Mouse (Mus musculus): ENCODE measurements at regions not wholly inside any gene's neighbourhood (a gene's known extent, or its start where the extent isn't known, plus 50 kb on each side); places are given as distances from the start of the nearest gene placed in this dataset.

DNA sequence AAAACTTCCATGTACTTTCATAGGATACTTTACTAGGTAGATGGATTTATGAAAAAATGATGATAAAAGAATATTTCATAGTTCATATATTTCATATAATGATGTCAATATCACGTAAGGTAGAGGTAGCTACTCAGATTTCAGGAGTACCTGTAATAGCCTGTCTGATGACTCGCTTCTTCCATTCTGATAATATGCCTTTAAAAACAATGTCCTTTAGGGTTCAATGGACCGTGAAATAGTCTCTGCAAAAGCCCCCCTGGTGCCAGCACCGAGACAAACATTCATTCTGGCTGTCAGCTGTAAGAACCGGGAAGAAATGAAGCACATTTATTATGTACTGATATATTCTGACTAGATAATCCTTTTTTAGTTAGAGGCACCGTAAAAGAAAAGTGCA is 449.7 kb downstream of the Plod2 start:
- Histone ChIP-seq H3K4me3 (no peak overlapping the region), H3K4me1 (replicated peaks) (no peaks in the 10 kb centered on the region), H3K27ac (no peak overlapping the region), H3K4me2 (no peak overlapping the region), H3K9me3 (replicated peaks) (no peaks in the 10 kb centered on the region), H3K36me3 (no peaks in the 10 kb centered on the region), H3K9ac (no peak overlapping the region), H3K27me3 (no peaks in the 10 kb centered on the region)
- WGBS = 59% methylated on average over 6 of the region's 6 CpGs
- no peak for ATAC-seq (replicated peaks; ENCODE audit: insufficient number of reproducible peaks, insufficient read depth, low FRiP score, low read depth)

DNA sequence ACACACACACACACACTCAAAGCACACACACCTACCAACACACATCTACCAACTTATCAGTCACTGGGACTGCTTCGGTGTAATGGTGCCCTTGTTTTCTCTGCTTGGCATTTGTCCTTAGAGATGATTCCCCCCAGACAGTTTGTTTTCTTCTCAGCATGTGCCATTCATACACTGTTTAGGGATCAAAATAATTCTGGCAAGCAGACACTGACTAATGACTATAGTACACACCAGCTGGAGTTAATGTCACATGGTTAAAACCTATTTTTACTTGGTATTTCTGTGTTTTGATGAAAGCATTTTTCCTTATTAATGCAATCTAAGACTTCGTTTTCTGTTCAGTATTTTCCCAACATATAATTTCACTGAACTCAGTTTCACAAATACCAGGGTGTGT is 454.1 kb downstream of the Plod2 start:
- no peak overlapping the region for H3K9ac ChIP-seq
- no peaks in the 10 kb centered on the region for H3K36me3 ChIP-seq
- H3K27me3 ChIP-seq = no peaks in the 10 kb centered on the region
- no peaks in the 10 kb centered on the region for H3K4me1 ChIP-seq (replicated peaks)
- ATAC-seq (replicated peaks; ENCODE audit: insufficient number of reproducible peaks, insufficient read depth, low FRiP score, low read depth) = no peak
- H3K9me3 ChIP-seq (replicated peaks) = no peaks in the 10 kb centered on the region
- H3K27ac ChIP-seq = no peak overlapping the region
- no peak overlapping the region for H3K4me3 ChIP-seq
- 66% methylated on average over 2 of the region's 2 CpGs for WGBS
- no peak overlapping the region for H3K4me2 ChIP-seq

DNA sequence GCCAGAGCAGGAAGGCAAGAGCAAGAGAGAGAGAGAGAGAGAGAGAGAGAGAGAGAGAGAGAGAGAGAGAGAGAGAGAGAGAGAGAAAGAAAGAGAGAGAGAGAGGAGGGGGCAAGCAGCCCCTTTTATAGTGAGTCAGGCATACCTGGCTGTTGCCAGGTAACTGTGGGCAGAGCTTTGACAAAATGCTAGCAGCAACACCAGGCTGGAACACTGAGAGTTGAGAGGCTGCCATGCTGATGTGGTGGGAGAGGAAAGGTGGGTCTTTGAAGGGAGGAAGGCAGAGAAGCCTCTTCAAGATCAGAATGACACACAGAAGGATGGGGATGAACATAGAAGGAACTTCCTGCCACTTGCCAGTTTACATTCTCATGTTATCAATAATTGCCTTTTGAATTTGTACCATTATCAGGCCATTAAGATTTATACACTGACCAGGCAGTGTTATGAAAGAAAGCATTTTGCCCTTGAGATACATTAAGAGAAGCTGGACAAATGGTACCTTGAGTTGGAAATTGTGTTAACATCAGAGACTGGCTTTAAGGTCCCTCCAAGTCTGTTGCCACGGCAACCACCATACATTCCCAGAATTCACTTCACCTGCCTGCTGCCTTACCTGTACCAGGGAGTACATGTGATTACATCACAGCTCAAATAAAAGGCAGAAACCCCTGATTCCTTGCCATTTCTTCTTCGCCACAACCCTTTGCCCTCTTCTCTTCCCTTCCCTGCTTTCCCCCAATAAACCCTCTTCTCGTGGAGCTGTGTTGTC is 463.3 kb downstream of the Plod2 start:
- 68% methylated on average over 3 of the region's 3 CpGs for WGBS
- H3K4me1 ChIP-seq (replicated peaks) = no peaks in the 10 kb centered on the region
- no peak overlapping the region for H3K4me2 ChIP-seq
- H3K36me3 ChIP-seq = no peaks in the 10 kb centered on the region
- no peak overlapping the region for H3K4me3 ChIP-seq
- no peak overlapping the region for H3K27ac ChIP-seq
- no peak for ATAC-seq (replicated peaks; ENCODE audit: insufficient number of reproducible peaks, insufficient read depth, low FRiP score, low read depth)
- no peak overlapping the region for H3K9ac ChIP-seq
- H3K27me3 ChIP-seq = no peaks in the 10 kb centered on the region
- H3K9me3 ChIP-seq (replicated peaks) = no peaks in the 10 kb centered on the region

- 55% methylated on average over 4 of the region's 4 CpGs for WGBS
- H3K4me3 ChIP-seq = no peak overlapping the region
- H3K36me3 ChIP-seq = no peaks in the 10 kb centered on the region
- no peak overlapping the region for H3K27ac ChIP-seq
- no peaks in the 10 kb centered on the region for H3K4me1 ChIP-seq (replicated peaks)
- no peaks in the 10 kb centered on the region for H3K9me3 ChIP-seq (replicated peaks)
- H3K4me2 ChIP-seq = no peak overlapping the region
- H3K9ac ChIP-seq = no peak overlapping the region
- ATAC-seq (replicated peaks; ENCODE audit: insufficient number of reproducible peaks, insufficient read depth, low FRiP score, low read depth) = no peak
- no peaks in the 10 kb centered on the region for H3K27me3 ChIP-seq
These were observed 466.7 kb downstream of the Plod2 start for GRCm38 (mm10) chr9:93008511-93009302.

GRCm38 (mm10) chr9:93044298-93044912 is 502.4 kb downstream of the Plod2 start:
- Histone ChIP-seq H3K36me3 (no peaks in the 10 kb centered on the region), H3K4me1 (replicated peaks) (no peaks in the 10 kb centered on the region), H3K4me2 (no peak overlapping the region), H3K9ac (no peak overlapping the region), H3K27me3 (no peaks in the 10 kb centered on the region), H3K27ac (no peak overlapping the region), H3K9me3 (replicated peaks) (no peaks in the 10 kb centered on the region), H3K4me3 (no peak overlapping the region)
- 77% methylated on average over 10 of the region's 10 CpGs for WGBS
- ATAC-seq (replicated peaks; ENCODE audit: insufficient number of reproducible peaks, insufficient read depth, low FRiP score, low read depth) = no peak

- Histone ChIP-seq H3K9me3 (replicated peaks) (no peaks in the 10 kb centered on the region), H3K27ac (no peak overlapping the region), H3K27me3 (no peaks in the 10 kb centered on the region), H3K9ac (no peak overlapping the region), H3K4me3 (no peak overlapping the region), H3K4me1 (replicated peaks) (no peaks in the 10 kb centered on the region), H3K36me3 (no peaks in the 10 kb centered on the region), H3K4me2 (no peak overlapping the region)
- WGBS = 56% methylated on average over 3 of the region's 3 CpGs
- ATAC-seq (replicated peaks; ENCODE audit: insufficient number of reproducible peaks, insufficient read depth, low FRiP score, low read depth) = no peak
These were observed 530.1 kb downstream of the Plod2 start for GRCm38 (mm10) chr9:93072140-93072539.

DNA sequence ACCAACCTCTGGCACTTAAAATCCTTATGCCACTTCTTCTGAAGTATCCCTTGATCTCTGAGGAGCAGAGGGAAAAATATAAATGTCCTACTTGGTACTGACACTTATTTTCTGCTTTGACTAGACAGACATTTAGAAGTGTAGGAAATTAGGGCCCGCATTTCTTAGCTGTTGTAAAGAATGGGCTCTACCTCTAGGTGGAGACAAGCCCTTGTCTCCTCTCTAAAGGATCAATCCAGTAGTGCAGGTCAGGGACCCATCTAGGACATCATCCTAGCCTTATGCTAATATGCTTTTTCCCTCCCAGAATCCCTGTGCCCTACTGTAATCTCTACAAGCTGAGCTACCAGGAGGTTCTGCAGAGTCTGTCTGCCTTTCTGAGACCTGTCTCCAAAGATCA is 541.1 kb downstream of the Plod2 start:
- Histone ChIP-seq H3K4me1 (replicated peaks) (no peaks in the 10 kb centered on the region), H3K4me2 (no peak overlapping the region), H3K9ac (no peak overlapping the region), H3K36me3 (no peaks in the 10 kb centered on the region), H3K9me3 (replicated peaks) (no peaks in the 10 kb centered on the region), H3K27me3 (no peaks in the 10 kb centered on the region), H3K4me3 (no peak overlapping the region), H3K27ac (no peak overlapping the region)
- no peak for ATAC-seq (replicated peaks; ENCODE audit: insufficient number of reproducible peaks, insufficient read depth, low FRiP score, low read depth)
- WGBS = 77% methylated on average over 1 of the region's 1 CpGs

- Histone ChIP-seq H3K4me1 (replicated peaks) (no peaks in the 10 kb centered on the region), H3K9ac (no peak overlapping the region), H3K9me3 (replicated peaks) (no peaks in the 10 kb centered on the region), H3K36me3 (no peaks in the 10 kb centered on the region), H3K4me3 (no peak overlapping the region), H3K4me2 (no peak overlapping the region), H3K27ac (no peak overlapping the region), H3K27me3 (no peaks in the 10 kb centered on the region)
- 55% methylated on average over 1 of the region's 1 CpGs for WGBS
- no peak for ATAC-seq (replicated peaks; ENCODE audit: insufficient number of reproducible peaks, insufficient read depth, low FRiP score, low read depth)
These were observed 556.1 kb downstream of the Plod2 start for GRCm38 (mm10) chr9:93098008-93098581.

- WGBS = 33% methylated on average over 1 of the region's 1 CpGs
- Histone ChIP-seq H3K27me3 (no peaks in the 10 kb centered on the region), H3K9ac (no peak overlapping the region), H3K9me3 (replicated peaks) (no peaks in the 10 kb centered on the region), H3K27ac (no peak overlapping the region), H3K36me3 (no peaks in the 10 kb centered on the region), H3K4me3 (no peak overlapping the region), H3K4me2 (no peak overlapping the region), H3K4me1 (replicated peaks) (no peaks in the 10 kb centered on the region)
- ATAC-seq (replicated peaks; ENCODE audit: insufficient number of reproducible peaks, insufficient read depth, low FRiP score, low read depth) = no peak
These were observed 588.5 kb downstream of the Plod2 start for GRCm38 (mm10) chr9:93130561-93130960.

DNA sequence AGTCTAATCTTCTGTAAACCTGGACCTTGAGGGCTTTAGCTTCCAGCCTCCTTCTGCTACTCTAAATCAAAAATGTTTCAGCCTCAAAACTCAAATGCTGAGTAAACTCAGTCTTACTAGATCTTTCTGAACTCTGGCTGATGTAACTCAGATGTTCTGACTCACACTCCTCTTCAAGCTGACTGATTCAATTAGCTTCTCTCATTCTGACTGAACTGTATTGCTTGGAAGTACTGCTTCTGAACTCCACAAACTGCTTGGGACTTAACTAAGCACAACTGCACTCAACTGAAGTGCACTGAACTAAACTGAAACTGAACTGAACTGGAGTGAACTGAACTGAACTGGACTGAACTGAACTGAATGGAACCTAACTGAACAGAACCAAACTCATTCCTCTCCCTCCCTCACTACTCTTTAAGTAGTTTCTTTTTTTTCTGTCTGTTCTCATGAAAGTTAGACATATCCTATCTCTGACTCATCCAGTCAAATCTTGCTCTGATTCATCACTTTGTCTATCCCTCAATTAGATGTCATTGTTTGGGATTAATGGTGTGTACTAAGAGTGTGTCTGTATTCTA is 589.7 kb downstream of the Plod2 start:
- ATAC-seq (replicated peaks; ENCODE audit: insufficient number of reproducible peaks, insufficient read depth, low FRiP score, low read depth) = no peak
- H3K4me2 ChIP-seq = no peak overlapping the region
- H3K27me3 ChIP-seq = no peaks in the 10 kb centered on the region

GRCm38 (mm10) chr9:93136349-93136748 is 594.3 kb downstream of the Plod2 start:
- Histone ChIP-seq H3K4me3 (no peak overlapping the region), H3K9ac (no peak overlapping the region), H3K4me1 (replicated peaks) (no peaks in the 10 kb centered on the region), H3K27ac (no peak overlapping the region), H3K9me3 (replicated peaks) (no peaks in the 10 kb centered on the region), H3K27me3 (no peaks in the 10 kb centered on the region), H3K4me2 (no peak overlapping the region), H3K36me3 (no peaks in the 10 kb centered on the region)
- 61% methylated on average over 1 of the region's 1 CpGs for WGBS
- ATAC-seq (replicated peaks; ENCODE audit: insufficient number of reproducible peaks, insufficient read depth, low FRiP score, low read depth) = no peak

More for the DNA sequence above, 589.7 kb downstream of the Plod2 start:
- Histone ChIP-seq H3K9ac (no peak overlapping the region), H3K4me3 (no peak overlapping the region), H3K4me1 (replicated peaks) (no peaks in the 10 kb centered on the region), H3K27ac (no peak overlapping the region), H3K36me3 (no peaks in the 10 kb centered on the region), H3K9me3 (replicated peaks) (no peaks in the 10 kb centered on the region)

Measured in heart, embryonic 15.5 days (tissue).